Mouse (Mus musculus) liver, embryonic 14.5 days (tissue): ENCODE measurements around the gene Dpm1.

Experiments
- CTCF ChIP-seq: IDR thresholded peaks from 2 replicates; pipeline ENCODE4 v1.5.1; 2016; ENCODE audit warnings: antibody characterized with exemption, low read depth, control low read depth
- EP300 ChIP-seq: IDR thresholded peaks from 2 replicates; pipeline ENCODE4 v1.6.1; 2016; ENCODE audit warnings: antibody characterized with exemption, low read depth

DNA sequence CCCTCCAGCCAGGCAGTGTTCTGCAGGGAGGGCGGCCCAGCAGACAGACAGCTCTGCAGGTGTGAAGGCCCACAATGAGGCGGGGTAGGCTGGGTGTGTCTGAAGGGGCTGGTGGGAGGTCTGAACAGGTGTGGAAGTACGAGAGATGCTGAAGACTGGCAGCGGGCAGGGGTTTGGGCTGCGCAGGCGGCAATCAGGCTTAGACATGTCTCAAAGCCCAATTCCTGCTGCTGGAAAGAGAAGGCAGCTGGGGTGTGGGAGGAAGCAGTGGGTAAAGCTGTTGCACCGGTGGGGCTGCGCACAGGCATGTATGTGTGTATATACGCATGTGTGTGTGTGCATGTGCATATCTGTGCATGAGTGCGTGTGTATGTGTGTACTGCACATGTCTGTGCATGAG is 30.5 kb upstream of the Dpm1 start:
- TF ChIP-seq CTCF (no peak), EP300 (no peak)
